Mouse (Mus musculus) midbrain, embryonic 14.5 days (tissue): ENCODE results near the gene Sult2b1. TPM values are rescaled to one million over a fixed set of nuclear protein-coding genes. Genes with fewer than 3 reads are reported as not detected.

ENCODE experiments used
- ATAC-seq: fragments of 200-750 bp; cut with Nextera tagmentation; 2 replicates; pipeline ENCODE4 v1.8.0; 2017; ENCODE audit warnings: moderate number of reproducible peaks, moderate library complexity; ENCODE audit not compliant: low FRiP score, low TSS enrichment
- DNase-seq: peaks from one replicate; pipeline ENCODE4 v3.0.0-alpha.2; 2015
- H3K27ac ChIP-seq: fragments of 300-500 bp; sonication (generic); replicated peaks from 2 replicates; pipeline ENCODE4 v1.5.1; 2014; ENCODE audit warnings: mild to moderate bottlenecking, low read depth, low read length, moderate library complexity
- H3K27me3 ChIP-seq: fragments of 300-500 bp; sonication (generic); 2 replicates; pipeline ENCODE4 v1.6.1; 2014; ENCODE audit warnings: low read length, control low read depth, mixed read lengths; ENCODE audit not compliant: control insufficient read depth, insufficient read depth
- H3K36me3 ChIP-seq: fragments of 300-500 bp; sonication (generic); 2 replicates; pipeline ENCODE4 v1.6.1; 2014; ENCODE audit warnings: low read length, control low read depth; ENCODE audit not compliant: control insufficient read depth, insufficient read depth
- H3K4me1 ChIP-seq: fragments of 300-500 bp; sonication (generic); 2 replicates; pipeline ENCODE4 v1.6.1; 2014; ENCODE audit warnings: mild to moderate bottlenecking, antibody characterized with exemption, low read length, control low read depth; ENCODE audit not compliant: control insufficient read depth, insufficient read depth
- H3K4me2 ChIP-seq: fragments of 300-500 bp; sonication (generic); 2 replicates; pipeline ENCODE4 v1.6.1; 2014; ENCODE audit warnings: mild to moderate bottlenecking, low read length, moderate library complexity
- H3K4me3 ChIP-seq: fragments of 300-500 bp; sonication (generic); replicated peaks from 2 replicates; pipeline ENCODE4 v1.5.1; 2014; ENCODE audit warnings: low read depth, low read length
- H3K9ac ChIP-seq: fragments of 300-500 bp; sonication (generic); replicated peaks from 2 replicates; pipeline ENCODE4 v1.6.1; 2014; ENCODE audit warnings: mild to moderate bottlenecking, low read length, moderate library complexity
- H3K9me3 ChIP-seq: fragments of 300-500 bp; sonication (generic); 2 replicates; pipeline ENCODE4 v1.6.1; 2016; ENCODE audit warnings: low read length, control low read depth, mixed read lengths; ENCODE audit not compliant: control insufficient read depth
- WGBS: fragments of 180-500 bp; shearing (Covaris S2); extraction: QIAGEN DNeasy Blood & Tissue Kit; methylation state at CpG from one replicate; pipeline ENCODE4 v1.1.7; 2014; 5-methylcytosine and 5-hydroxymethylcytosine counted together
- polyA plus RNA-seq: library from polyadenylated mRNA; unstranded; fragments of >200 nt; fragmentation: Nextera tagmentation; extraction: Ambion mirVana; gene quantifications from 2 replicates; pipeline ENCODE4 v1.2.1, GENCODE M21; 2014

Sult2b1 gene
- polyA plus RNA-seq, 1 experiment from 2014 or later: 5.2 TPM

DNA sequence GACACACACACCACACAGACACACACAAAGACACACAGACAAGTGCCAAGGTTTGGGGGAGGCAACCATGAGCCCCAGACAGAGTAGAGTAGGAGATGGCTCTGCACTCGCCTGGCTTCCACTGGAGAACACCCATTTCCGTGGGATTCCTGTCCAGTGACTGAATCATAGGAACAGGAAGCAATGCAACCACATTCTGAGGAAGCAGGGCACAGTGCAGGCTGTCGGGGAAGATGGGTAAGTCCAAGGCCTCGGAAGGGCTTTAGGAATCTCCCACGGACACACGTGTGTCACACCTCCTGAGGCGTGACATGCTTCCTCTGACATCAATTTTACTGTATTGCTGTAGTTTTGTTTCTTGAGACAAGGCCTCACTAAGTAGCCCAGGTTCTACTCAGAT, 36.4 kb downstream of the Sult2b1 start:
- WGBS: 81% methylated on average over 7 of the region's 7 CpGs
- H3K9ac ChIP-seq: no peak overlapping the region
- no peak overlapping the region for H3K4me2 ChIP-seq
- no peak for DNase-seq
- H3K4me1 ChIP-seq: 0 out of 2 replicates have a peak, but pooled peaks cover 3% of the 10 kb centered on the region
- H3K9me3 ChIP-seq: no peaks in the 10 kb centered on the region
- no peaks in the 10 kb centered on the region for H3K36me3 ChIP-seq
- no peak overlapping the region for H3K4me3 ChIP-seq
- H3K27ac ChIP-seq: no peak overlapping the region
- no peaks in the 10 kb centered on the region for H3K27me3 ChIP-seq
- ATAC-seq: no peak

DNA sequence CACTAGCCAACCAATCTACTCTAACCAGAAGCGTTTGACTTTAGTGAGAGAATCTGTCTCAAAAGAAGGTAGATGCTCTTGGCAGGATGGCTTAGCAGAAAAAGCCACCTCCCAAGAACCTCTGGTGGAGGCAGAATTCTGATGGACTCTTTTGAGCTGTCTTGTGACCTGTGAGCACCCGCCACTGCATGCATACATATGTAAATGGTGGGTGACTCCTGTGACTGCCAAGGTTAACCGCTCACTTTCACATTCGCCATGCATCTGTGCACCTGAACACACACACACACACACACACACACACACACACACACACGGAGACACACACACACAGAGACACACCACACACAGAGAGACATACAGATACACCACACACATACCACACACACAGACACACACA, 37.0 kb downstream of the Sult2b1 start:
- Histone ChIP-seq H3K4me1 (0 out of 2 replicates have a peak, but pooled peaks cover 3% of the 10 kb centered on the region), H3K36me3 (no peaks in the 10 kb centered on the region), H3K27me3 (no peaks in the 10 kb centered on the region), H3K4me3 (no peak overlapping the region), H3K9me3 (no peaks in the 10 kb centered on the region), H3K27ac (no peak overlapping the region), H3K9ac (no peak overlapping the region), H3K4me2 (no peak overlapping the region)
- 83% methylated on average over 5 of the region's 5 CpGs for WGBS
- ATAC-seq (no peak), DNase-seq (no peak)

DNA sequence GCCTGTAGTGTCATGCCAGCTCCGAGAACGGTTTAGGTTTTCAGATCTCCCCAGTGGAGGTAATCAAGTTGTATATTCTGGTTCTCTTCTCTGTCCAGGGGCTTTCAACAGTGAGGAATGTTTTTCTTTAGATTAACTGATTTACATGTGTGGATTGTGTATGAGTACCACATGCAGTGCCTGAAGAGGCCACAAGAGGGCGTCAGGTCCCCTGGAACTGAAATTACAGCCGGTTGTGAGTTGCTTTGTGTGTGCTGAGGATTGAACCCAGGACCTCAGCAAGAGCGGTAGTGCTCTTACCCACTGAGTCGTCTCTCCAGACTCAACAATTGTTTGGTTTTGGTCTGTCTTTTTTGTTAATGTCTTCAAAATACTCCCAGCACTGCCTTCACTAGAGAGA, 38.0 kb downstream of the Sult2b1 start:
- Histone ChIP-seq H3K4me1 (0 out of 2 replicates have a peak, but pooled peaks cover 3% of the 10 kb centered on the region), H3K36me3 (no peaks in the 10 kb centered on the region), H3K4me3 (no peak overlapping the region), H3K27me3 (no peaks in the 10 kb centered on the region), H3K4me2 (no peak overlapping the region), H3K27ac (no peak overlapping the region), H3K9ac (no peak overlapping the region), H3K9me3 (no peaks in the 10 kb centered on the region)
- DNase-seq (no peak), ATAC-seq (no peak)
- WGBS: 66% methylated on average over 6 of the region's 6 CpGs

DNA sequence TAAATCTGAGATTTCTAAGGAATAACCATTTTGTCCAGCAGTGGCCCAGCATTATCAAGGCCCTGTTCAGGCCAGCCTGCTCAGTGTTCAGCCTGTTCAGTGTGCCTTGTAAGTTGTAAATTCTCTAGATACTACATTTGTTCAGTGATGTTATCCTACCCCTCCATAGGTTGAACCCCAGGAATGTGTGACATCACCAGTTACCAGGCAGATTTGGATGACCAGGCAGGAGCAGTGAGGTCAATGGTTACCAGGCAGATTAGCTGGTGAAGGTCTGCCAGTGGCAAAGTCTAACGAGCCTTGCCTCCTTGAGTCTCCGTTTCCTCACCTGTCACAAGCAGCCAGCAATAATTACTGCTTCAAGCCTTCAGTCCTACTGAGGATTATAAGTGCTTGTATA, 40.1 kb downstream of the Sult2b1 start:
- no peak overlapping the region for H3K4me3 ChIP-seq
- WGBS: 44% methylated on average over 2 of the region's 2 CpGs
- no peak for ATAC-seq

DNA sequence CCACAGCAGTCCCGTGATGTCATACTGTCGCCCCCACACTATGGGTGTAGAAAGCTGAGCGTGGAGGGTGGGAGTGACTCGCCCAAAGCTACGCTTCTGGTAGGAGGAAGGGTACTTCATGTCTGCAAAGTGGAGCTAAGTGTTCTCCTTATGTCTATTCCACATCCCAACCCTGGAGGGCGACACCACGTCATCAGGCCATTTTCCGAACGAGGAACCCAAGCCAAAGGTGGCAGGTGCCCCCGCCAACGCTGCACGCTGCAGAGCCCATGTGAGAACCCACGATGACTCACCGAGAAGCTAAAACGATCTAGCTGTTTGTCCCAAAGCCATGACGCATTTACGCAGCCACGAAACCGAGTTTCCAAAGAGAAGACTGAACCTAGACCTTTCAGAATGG, 42.1 kb downstream of the Sult2b1 start:
- Histone ChIP-seq H3K4me2 (no peak overlapping the region), H3K27me3 (no peaks in the 10 kb centered on the region), H3K9ac (no peak overlapping the region), H3K4me1 (no peaks in the 10 kb centered on the region), H3K4me3 (no peak overlapping the region), H3K27ac (no peak overlapping the region), H3K9me3 (no peaks in the 10 kb centered on the region), H3K36me3 (no peaks in the 10 kb centered on the region)
- WGBS: 33% methylated on average over 19 of the region's 19 CpGs
- ATAC-seq: no peak
- DNase-seq: peak; percentile 31

More for the DNA sequence above, 40.1 kb downstream of the Sult2b1 start:
- DNase-seq: peak; percentile 63
- no peak overlapping the region for H3K9ac ChIP-seq
- no peaks in the 10 kb centered on the region for H3K9me3 ChIP-seq
- no peak overlapping the region for H3K27ac ChIP-seq
- H3K27me3 ChIP-seq: no peaks in the 10 kb centered on the region
- H3K4me2 ChIP-seq: no peak overlapping the region
- no peaks in the 10 kb centered on the region for H3K36me3 ChIP-seq
- 0 out of 2 replicates have a peak, but pooled peaks cover 1% of the 10 kb centered on the region for H3K4me1 ChIP-seq

DNA sequence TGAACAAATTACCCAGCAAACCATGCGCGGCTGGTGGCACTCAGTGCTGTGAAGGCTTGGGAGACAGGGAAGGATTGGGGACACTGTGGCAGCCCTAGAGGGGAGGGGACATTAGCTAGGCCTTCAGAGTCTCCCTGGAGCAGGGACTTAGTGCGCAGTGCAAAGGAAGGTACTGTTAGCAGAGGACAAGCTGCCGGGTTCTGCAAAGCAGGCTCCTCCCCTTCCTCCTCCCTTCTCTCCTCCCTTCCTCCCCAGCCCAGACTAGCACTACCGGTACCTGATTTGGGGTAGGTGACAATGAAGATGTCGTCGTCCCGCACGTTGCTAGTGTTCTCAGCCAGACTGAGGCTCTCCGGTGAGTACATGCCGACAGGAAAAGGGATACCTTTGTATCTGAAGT, 42.7 kb downstream of the Sult2b1 start:
- Histone ChIP-seq H3K4me2 (no peak overlapping the region), H3K27me3 (no peaks in the 10 kb centered on the region), H3K27ac (no peak overlapping the region), H3K36me3 (no peaks in the 10 kb centered on the region), H3K4me3 (no peak overlapping the region), H3K9me3 (no peaks in the 10 kb centered on the region), H3K4me1 (no peaks in the 10 kb centered on the region), H3K9ac (no peak overlapping the region)
- ATAC-seq: no peak
- DNase-seq: no peak
- WGBS: 37% methylated on average over 11 of the region's 11 CpGs

DNA sequence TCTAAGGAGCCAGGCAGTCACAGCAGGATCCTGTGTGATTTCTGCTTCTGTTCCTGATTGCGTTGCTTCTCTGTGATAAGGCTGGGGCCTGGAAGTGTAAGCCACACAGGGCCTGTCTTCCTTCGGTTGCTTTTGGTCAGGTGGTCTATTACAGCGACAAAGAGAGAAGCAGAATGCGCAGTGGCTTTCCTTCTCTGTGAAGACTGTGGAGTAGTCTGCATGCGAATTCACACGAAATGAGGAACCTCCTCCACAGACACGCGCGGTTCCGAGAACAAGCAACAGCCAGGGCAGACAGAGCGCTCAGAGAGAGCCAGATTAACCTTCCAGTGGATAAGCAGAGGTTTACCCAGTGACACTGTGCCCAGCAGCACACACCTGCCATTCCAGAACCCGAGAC, 43.2 kb downstream of the Sult2b1 start:
- no peak for ATAC-seq
- no peak for DNase-seq
- H3K9me3 ChIP-seq: no peaks in the 10 kb centered on the region
- no peaks in the 10 kb centered on the region for H3K36me3 ChIP-seq
- H3K4me3 ChIP-seq: no peak overlapping the region
- H3K27me3 ChIP-seq: no peaks in the 10 kb centered on the region
- no peaks in the 10 kb centered on the region for H3K4me1 ChIP-seq
- WGBS: 89% methylated on average over 12 of the region's 12 CpGs
- no peak overlapping the region for H3K4me2 ChIP-seq
- H3K9ac ChIP-seq: no peak overlapping the region
- H3K27ac ChIP-seq: no peak overlapping the region

DNA sequence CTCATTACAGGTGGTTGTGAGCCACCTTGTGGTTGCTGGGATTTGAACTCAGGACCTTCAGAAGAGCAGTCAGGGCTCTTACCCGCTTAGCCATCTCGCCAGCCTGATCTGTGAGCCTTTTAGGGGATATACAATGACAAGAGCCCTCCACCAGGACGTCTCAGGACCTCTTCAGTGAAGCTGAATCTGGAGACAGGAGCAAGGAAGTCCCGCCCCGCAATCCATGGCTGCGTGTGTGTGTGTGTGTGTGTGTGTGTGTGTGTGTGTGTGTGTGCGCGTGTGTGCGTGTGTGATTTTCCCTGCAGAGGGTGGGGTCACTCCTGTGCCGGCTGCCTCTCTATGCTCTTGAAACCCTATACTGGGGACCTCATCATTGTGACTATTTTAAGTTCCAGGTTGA, 44.6 kb downstream of the Sult2b1 start:
- H3K9me3 ChIP-seq: no peaks in the 10 kb centered on the region
- WGBS: 67% methylated on average over 10 of the region's 10 CpGs
- H3K27me3 ChIP-seq: no peaks in the 10 kb centered on the region
- DNase-seq (no peak), ATAC-seq (no peak)
- H3K4me1 ChIP-seq: no peaks in the 10 kb centered on the region
- H3K36me3 ChIP-seq: no peaks in the 10 kb centered on the region
- H3K9ac ChIP-seq: no peak overlapping the region
- no peak overlapping the region for H3K4me2 ChIP-seq
- no peak overlapping the region for H3K4me3 ChIP-seq
- no peak overlapping the region for H3K27ac ChIP-seq

DNA sequence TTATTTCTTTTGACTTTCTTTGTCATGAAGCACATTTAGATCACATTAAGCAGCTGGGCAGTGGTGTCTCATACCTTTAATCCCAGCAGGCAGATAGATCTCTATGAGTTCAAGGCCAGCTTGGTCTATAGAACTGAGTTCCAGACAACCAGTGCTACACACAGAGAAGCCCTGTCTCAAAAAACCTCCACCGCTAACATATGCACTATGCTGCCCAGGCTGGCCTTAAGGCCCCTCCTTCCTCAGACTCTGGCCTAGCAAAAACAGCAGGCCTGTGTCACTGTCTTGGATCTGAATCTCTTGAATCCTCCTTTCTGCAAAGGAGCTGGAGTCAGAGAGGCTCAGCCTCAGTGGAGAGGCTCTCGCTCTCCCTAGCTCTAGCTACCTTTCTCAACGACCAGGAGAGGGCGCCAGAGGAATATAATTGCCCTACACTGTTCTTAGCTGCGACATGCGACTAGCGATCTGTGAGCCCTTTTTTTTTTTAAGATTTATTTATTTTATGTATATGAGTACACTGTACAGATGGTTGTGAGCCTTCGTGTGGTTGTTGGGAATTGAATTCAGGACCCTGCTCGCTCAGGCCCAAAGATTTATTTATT, 45.2 kb downstream of the Sult2b1 start:
- 8% methylated on average over 9 of the region's 9 CpGs for WGBS
- DNase-seq (peak; percentile 95), ATAC-seq (peak; percentile 80; the same call in 1 of the 2 replicates)
- no peak overlapping the region for H3K4me3 ChIP-seq
- no peak overlapping the region for H3K9ac ChIP-seq
- no peak overlapping the region for H3K4me2 ChIP-seq
- no peaks in the 10 kb centered on the region for H3K4me1 ChIP-seq
- no peaks in the 10 kb centered on the region for H3K9me3 ChIP-seq
- H3K36me3 ChIP-seq: no peaks in the 10 kb centered on the region
- H3K27me3 ChIP-seq: no peaks in the 10 kb centered on the region
- no peak overlapping the region for H3K27ac ChIP-seq
